Mouse (Mus musculus): Measurements from ENCODE around the gene Pcsk1n.
A peak's percentile ranks its signal among the peaks of the same experiment; 100 is the strongest.

The Pcsk1n gene

GRCm38 (mm10) chrX:7947108-7947899, 27.7 kb downstream of the Pcsk1n start, which contains the start of gene Hdac6:
Gene Hdac6 (minus strand): TSS chrX:7947889.
- DNase-seq (ENCODE audit: low spot score in 2 of 2), result no peak

GRCm38 (mm10) chrX:7947900-7948492, 28.4 kb downstream of the Pcsk1n start:
- DNase-seq (ENCODE audit: low spot score in 2 of 2), result peak; percentile 92 to 93

- no peak for DNase-seq (ENCODE audit: low spot score in 2 of 2)
Measured at GRCm38 (mm10) chrX:7950091-7950490, 30.5 kb downstream of the Pcsk1n start.

- no peak for DNase-seq (ENCODE audit: low spot score in 2 of 2)
Measured at GRCm38 (mm10) chrX:7958868-7959267, 39.2 kb downstream of the Pcsk1n start.

GRCm38 (mm10) chrX:7963829-7964626, 44.4 kb downstream of the Pcsk1n start:
- DNase-seq (ENCODE audit: low spot score in 2 of 2), result no peak

- no peak for DNase-seq (ENCODE audit: low spot score in 2 of 2)
Measured at GRCm38 (mm10) chrX:7966161-7966560, 46.5 kb downstream of the Pcsk1n start.

GRCm38 (mm10) chrX:7967596-7968201, 48.1 kb downstream of the Pcsk1n start:
- DNase-seq (ENCODE audit: low spot score in 2 of 2), result no peak

- DNase-seq (ENCODE audit: low spot score in 2 of 2), result no peak
Measured at GRCm38 (mm10) chrX:7968226-7968625, 48.6 kb downstream of the Pcsk1n start.

GRCm38 (mm10) chrX:7968899-7969298, 49.3 kb downstream of the Pcsk1n start:
- DNase-seq (ENCODE audit: low spot score in 2 of 2), result no peak

- DNase-seq (ENCODE audit: low spot score in 2 of 2), result no peak
Measured at GRCm38 (mm10) chrX:7971292-7971691, 51.7 kb downstream of the Pcsk1n start.

Data from right cerebral cortex, adult 2 months (tissue).